Mouse (Mus musculus) thymus, postnatal 25 days (tissue): ENCODE measurements around the gene Ift46.

Experiments
- DNase-seq: peaks from one replicate; pipeline ENCODE4 v3.0.0; 2022

Ift46 gene

GRCm38 (mm10) chr9:44814179-44814578, 46.5 kb downstream of the Ift46 start:
- no peak for DNase-seq

DNA sequence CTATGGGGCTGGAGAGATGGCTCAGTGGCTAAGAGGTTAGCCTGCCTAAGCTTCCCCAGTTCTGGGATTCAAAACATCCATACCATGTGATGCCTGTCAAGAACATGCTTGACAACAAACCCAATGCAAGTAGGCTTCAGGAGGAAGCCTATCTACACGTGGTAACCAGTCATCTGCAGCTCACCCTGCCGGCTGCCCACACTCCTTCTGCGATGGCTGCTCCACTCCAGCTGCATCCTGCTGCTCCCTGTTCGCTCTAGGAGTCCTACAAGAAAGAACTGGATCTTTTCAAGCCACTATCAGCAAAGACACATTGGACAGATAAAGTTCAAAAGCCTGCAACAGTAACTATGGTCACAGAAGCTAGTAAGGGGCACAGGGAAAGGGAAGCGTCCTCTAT, 49.8 kb downstream of the Ift46 start:
- DNase-seq: no peak

DNA sequence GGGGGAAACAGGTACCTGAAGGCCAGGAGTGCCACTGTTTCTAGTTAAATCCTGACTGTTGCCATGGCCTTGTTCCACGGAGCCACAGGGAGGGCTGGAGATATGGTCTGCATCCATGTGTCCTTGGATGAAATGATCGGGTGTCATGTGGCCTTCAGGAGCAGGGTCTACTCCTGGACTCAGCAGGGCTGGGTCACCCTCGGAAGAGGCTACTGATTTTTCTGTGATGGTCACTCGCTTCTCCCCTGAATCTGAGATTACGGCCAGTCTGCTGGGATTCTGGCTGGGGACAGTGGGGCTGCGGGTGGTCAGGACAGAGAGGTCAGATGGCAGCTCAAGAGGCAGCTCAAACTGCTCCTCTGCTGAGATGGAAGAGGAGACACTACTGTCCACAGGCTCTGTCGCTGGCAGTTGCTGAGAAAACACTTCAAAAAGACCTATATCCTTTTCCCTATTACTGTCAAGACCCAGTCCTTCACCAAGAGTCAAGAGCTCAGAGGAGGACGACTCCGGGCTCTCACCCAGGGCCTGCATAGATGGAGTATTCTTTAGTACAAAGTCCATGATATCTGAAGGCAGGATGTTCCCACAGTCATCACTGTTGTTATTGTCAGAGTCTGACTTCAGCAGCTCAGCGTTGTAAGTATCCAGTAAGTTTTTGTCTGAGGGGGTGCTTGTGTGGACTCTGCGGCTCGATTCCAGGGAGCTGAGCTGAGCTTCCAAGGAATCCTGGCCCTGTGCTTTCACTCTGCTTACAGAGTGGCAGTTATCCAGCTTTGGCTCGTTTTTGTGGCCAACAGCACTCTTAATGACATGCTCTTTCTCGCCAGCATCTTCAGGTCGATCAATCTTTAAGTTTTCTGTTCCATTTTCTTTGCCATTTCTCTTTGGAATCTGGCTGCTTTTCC, 52.5 kb downstream of the Ift46 start:
- no peak for DNase-seq

DNA sequence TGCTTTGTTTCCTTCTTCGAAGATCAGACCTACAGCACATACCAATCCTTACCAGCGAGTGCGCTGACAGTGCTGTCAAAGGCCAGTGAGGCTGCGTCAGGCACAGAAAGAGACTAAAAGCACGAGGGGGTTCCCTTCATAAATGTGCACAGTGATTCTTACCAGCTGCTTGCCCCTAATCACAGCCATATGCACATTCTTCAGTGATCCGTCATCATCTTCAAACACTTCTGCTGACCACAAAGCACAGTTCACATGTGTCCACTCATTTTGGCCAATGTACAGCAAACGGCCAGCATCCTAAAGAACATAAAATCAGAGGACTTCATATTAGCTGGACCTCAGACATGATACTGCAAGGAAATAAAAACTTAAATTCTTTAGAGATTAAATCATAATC, 59.0 kb downstream of the Ift46 start:
- no peak for DNase-seq

DNA sequence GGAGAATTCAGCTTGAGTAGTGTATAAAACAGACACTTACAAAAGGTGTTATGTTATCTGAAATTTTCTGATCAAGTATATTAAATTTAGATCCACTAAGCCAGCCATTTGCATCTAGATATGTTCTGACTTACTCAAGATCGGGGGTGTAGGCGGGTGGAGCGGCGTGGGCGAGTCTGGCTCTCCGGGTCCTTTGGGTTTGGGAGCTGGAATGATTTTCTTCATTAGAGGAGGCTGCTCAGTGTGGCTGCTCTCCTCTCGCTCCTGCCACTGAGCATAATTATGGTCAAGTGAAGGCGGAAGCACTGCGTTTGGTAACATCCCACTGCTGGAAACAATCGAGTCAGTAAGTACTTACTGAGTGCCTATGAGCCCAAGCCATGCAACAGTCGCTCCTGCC, 61.2 kb downstream of the Ift46 start:
- no peak for DNase-seq

GRCm38 (mm10) chr9:44830506-44830905, 62.8 kb downstream of the Ift46 start:
- DNase-seq: no peak

DNA sequence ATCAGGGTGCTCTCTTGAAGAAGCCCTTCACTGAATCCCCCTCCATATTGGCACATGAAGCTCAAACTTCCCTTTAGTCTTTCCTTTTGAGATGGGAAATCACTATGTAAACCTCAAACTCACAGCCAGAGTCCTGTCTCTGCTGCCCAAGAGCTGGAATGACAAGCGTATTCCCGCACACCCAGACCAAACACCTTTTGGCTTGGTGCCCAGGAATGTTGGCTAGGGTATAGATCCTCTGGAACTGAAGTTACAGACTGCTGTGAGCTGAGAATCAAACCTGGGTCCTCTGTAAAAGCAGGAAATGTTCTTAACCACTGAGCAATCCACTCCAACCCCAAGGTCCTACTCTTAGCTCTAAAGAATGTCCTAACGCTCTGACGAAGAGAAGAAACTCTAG, 64.6 kb downstream of the Ift46 start:
- DNase-seq: no peak

- DNase-seq: peak; percentile 81
Measured at GRCm38 (mm10) chr9:44836439-44836838, 68.7 kb downstream of the Ift46 start.

GRCm38 (mm10) chr9:44841241-44841640, 73.5 kb downstream of the Ift46 start:
- peak; percentile 40 for DNase-seq
